Mouse (Mus musculus) limb, embryonic 15.5 days (tissue): ENCODE measurements around the gene Mrps12. TPM values are rescaled to one million over a fixed set of nuclear protein-coding genes. Genes with fewer than 3 reads are reported as not detected.

Experiments used
- ATAC-seq: fragments of 200-750 bp; cut with Nextera tagmentation; 2 replicates; pipeline ENCODE4 v1.8.0; 2017; ENCODE audit warnings: low read depth, moderate TSS enrichment; ENCODE audit not compliant: insufficient number of reproducible peaks, low FRiP score, low TSS enrichment
- H3K27ac ChIP-seq: fragments of 300-500 bp; sonication (generic); 2 replicates; pipeline ENCODE4 v1.5.1; 2015; ENCODE audit warnings: moderate library complexity, mild to moderate bottlenecking, inconsistent platforms
- H3K27me3 ChIP-seq: fragments of 300-500 bp; sonication (generic); 2 replicates; pipeline ENCODE4 v1.6.1; 2015; ENCODE audit warnings: inconsistent platforms
- H3K36me3 ChIP-seq: fragments of 300-500 bp; sonication (generic); 2 replicates; pipeline ENCODE4 v1.6.1; 2015; ENCODE audit warnings: inconsistent platforms
- H3K4me1 ChIP-seq: fragments of 300-500 bp; sonication (generic); 2 replicates; pipeline ENCODE4 v1.6.1; 2015; ENCODE audit warnings: inconsistent platforms
- H3K4me2 ChIP-seq: fragments of 300-500 bp; sonication (generic); 2 replicates; pipeline ENCODE4 v1.6.1; 2015; ENCODE audit warnings: mild to moderate bottlenecking, inconsistent platforms
- H3K4me3 ChIP-seq: fragments of 300-500 bp; sonication (generic); 2 replicates; pipeline ENCODE4 v1.5.1; 2015; ENCODE audit warnings: mild to moderate bottlenecking, inconsistent platforms
- H3K9ac ChIP-seq: fragments of 300-500 bp; sonication (generic); 2 replicates; pipeline ENCODE4 v1.6.1; 2015; ENCODE audit warnings: inconsistent platforms
- H3K9me3 ChIP-seq: fragments of 300-500 bp; sonication (generic); 2 replicates; pipeline ENCODE4 v1.6.1; 2016; ENCODE audit warnings: inconsistent platforms
- WGBS: fragments of 180-500 bp; shearing (Covaris S2); methylation state at CpG from one replicate; pipeline ENCODE4 v1.1.7; 2015; 5-methylcytosine and 5-hydroxymethylcytosine counted together
- polyA plus RNA-seq: library from polyadenylated mRNA; unstranded; fragments of >200 nt; fragmentation: Nextera tagmentation; extraction: Ambion mirVana; gene quantifications from 2 replicates; pipeline ENCODE4 v1.2.1, GENCODE M21; 2015

Gene Mrps12
- polyA plus RNA-seq, 1 experiment from 2014 or later = 125 TPM

DNA sequence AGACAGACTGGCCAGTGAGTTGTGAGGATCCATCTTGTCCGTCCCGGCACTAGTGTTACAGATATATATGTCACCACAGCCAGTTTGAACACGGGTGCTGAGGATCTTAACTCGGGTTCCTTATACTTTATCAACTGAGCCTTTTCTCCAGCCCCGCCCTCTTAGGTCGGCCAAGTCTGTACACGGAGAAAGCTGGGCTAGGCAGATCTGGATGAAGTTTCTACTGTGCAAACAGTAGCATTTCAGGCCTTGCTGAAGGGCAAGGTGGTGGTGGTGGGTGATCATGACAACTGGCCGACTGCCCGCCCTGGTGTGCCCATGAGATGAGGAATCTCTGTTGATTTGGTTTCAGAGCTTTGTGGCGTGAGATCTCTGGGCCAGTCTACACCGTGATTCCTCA, 44.3 kb downstream of the Mrps12 start:
- Histone ChIP-seq H3K4me2 (no peak overlapping the region), H3K4me1 (peaks cover 17% of the 10 kb centered on the region), H3K4me3 (no peak overlapping the region), H3K36me3 (no peaks in the 10 kb centered on the region), H3K9ac (no peak overlapping the region), H3K27ac (no peak overlapping the region), H3K9me3 (no peaks in the 10 kb centered on the region), H3K27me3 (no peaks in the 10 kb centered on the region)
- 88% methylated on average over 11 of the region's 11 CpGs for WGBS
- no peak for ATAC-seq

GRCm38 (mm10) chr7:28694966-28695511, 46.6 kb downstream of the Mrps12 start:
- H3K9ac ChIP-seq = no peak overlapping the region
- no peaks in the 10 kb centered on the region for H3K9me3 ChIP-seq
- H3K4me1 ChIP-seq = peaks cover 17% of the 10 kb centered on the region
- ATAC-seq = no peak
- H3K4me3 ChIP-seq = no peak overlapping the region
- no peaks in the 10 kb centered on the region for H3K36me3 ChIP-seq
- H3K4me2 ChIP-seq = no peak overlapping the region
- H3K27me3 ChIP-seq = no peaks in the 10 kb centered on the region
- WGBS = 59% methylated on average over 8 of the region's 8 CpGs
- no peak overlapping the region for H3K27ac ChIP-seq

DNA sequence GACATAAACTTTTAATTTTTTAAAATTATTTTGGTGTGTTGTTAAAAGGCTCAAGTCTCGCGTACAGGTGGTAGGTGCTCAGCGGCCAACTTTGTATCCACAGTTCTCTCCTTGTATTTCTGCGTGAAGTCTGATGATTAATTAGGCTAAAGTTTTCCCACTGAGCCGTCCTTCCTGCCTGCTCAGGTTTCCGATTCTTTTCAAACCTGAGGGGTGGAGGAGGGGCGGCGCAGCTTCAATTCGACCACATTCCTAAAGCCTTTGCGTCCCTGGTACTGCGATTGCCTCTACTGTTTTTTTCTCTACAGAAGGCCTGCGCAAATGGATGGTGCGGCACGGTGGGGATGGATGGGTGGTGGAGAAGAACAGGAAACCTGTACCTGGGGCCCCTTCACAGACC, 47.2 kb downstream of the Mrps12 start:
- no peak overlapping the region for H3K27ac ChIP-seq
- peaks cover 17% of the 10 kb centered on the region for H3K4me1 ChIP-seq
- no peaks in the 10 kb centered on the region for H3K9me3 ChIP-seq
- no peaks in the 10 kb centered on the region for H3K36me3 ChIP-seq
- ATAC-seq = no peak
- no peak overlapping the region for H3K4me3 ChIP-seq
- H3K27me3 ChIP-seq = no peaks in the 10 kb centered on the region
- H3K9ac ChIP-seq = no peak overlapping the region
- 8% methylated on average over 14 of the region's 14 CpGs for WGBS
- no peak overlapping the region for H3K4me2 ChIP-seq

- no peaks in the 10 kb centered on the region for H3K27me3 ChIP-seq
- peak overlapping the region; percentile 35 for H3K9ac ChIP-seq
- peaks cover 17% of the 10 kb centered on the region for H3K4me1 ChIP-seq
- peak; percentile 80 for ATAC-seq
- 4% methylated on average over 38 of the region's 38 CpGs for WGBS
- peak overlapping the region; percentile 86 for H3K4me2 ChIP-seq
- H3K4me3 ChIP-seq = peak overlapping the region; percentile 56
- H3K36me3 ChIP-seq = no peaks in the 10 kb centered on the region
- no peaks in the 10 kb centered on the region for H3K9me3 ChIP-seq
- peak overlapping the region; percentile 43; the same call in 1 of the 2 replicates for H3K27ac ChIP-seq
Observed at GRCm38 (mm10) chr7:28693321-28693966, 48.2 kb downstream of the Mrps12 start.

GRCm38 (mm10) chr7:28692545-28693320, 48.9 kb downstream of the Mrps12 start, which contains the start of gene Fbxo27:
TSS of gene Fbxo27 (plus strand) at chr7:28692849.
- H3K4me2 ChIP-seq = peak within 1 kb of the TSS; percentile 86
- H3K27me3 ChIP-seq = no peaks in the 10 kb centered on the region
- 38% methylated on average over 30 of the region's 30 CpGs for WGBS
- peak within 1 kb of the TSS; percentile 35 for H3K9ac ChIP-seq
- peak within 1 kb of the TSS; percentile 43; the same call in 1 of the 2 replicates for H3K27ac ChIP-seq
- no peak for ATAC-seq
- no peaks in the 10 kb centered on the region for H3K9me3 ChIP-seq
- no peaks in the 10 kb centered on the region for H3K36me3 ChIP-seq
- peaks cover 17% of the 10 kb centered on the region for H3K4me1 ChIP-seq
- H3K4me3 ChIP-seq = peak within 1 kb of the TSS; percentile 56

GRCm38 (mm10) chr7:28691075-28691474, 50.5 kb downstream of the Mrps12 start:
- Histone ChIP-seq H3K4me3 (no peak overlapping the region), H3K27ac (no peak overlapping the region), H3K27me3 (no peaks in the 10 kb centered on the region), H3K9ac (no peak overlapping the region), H3K36me3 (no peaks in the 10 kb centered on the region), H3K9me3 (no peaks in the 10 kb centered on the region), H3K4me1 (peaks cover 17% of the 10 kb centered on the region), H3K4me2 (no peak overlapping the region)
- WGBS = 55% methylated on average over 7 of the region's 7 CpGs
- no peak for ATAC-seq

Other genes with a start within 250 kb of the Mrps12 start
- not detected in 2 replicates for gene Ifnl2, start 231.4 kb downstream of the Mrps12 start, polyA plus RNA-seq
- not detected in 2 replicates for gene Ifnl3, start 219.0 kb downstream of the Mrps12 start, polyA plus RNA-seq
- not detected in 2 replicates for gene Sycn, start 200.9 kb downstream of the Mrps12 start, polyA plus RNA-seq
- 1.6 and 2.3 TPM in 2 replicates for gene Nccrp1, start 194.6 kb downstream of the Mrps12 start, polyA plus RNA-seq
- 26.3 and 28.3 TPM in 2 replicates for gene Samd4b, start 143.7 kb downstream of the Mrps12 start, polyA plus RNA-seq
- 33.7 and 34.9 TPM in 2 replicates for gene Pak4, start 143.6 kb downstream of the Mrps12 start, polyA plus RNA-seq
- gene Acp7, start 110.5 kb downstream of the Mrps12 start, polyA plus RNA-seq = 1.8 and 1.9 TPM in 2 replicates
- gene Fbxo27, start 49.0 kb downstream of the Mrps12 start, polyA plus RNA-seq = 6.2 and 7.2 TPM in 2 replicates
- 27.2 and 37.3 TPM in 2 replicates for gene Fbxo17, start 25.0 kb downstream of the Mrps12 start, polyA plus RNA-seq
- gene Sars2, start 172 bp upstream of the Mrps12 start, polyA plus RNA-seq = 20.1 and 24.1 TPM in 2 replicates
- gene Ccer2, start 14.4 kb upstream of the Mrps12 start, polyA plus RNA-seq = 0.82 and 1.9 TPM in 2 replicates
- 79.8 and 96.9 TPM in 2 replicates for gene Sirt2, start 24.9 kb upstream of the Mrps12 start, polyA plus RNA-seq
- gene Nfkbib, start 25.7 kb upstream of the Mrps12 start, polyA plus RNA-seq = 41.5 and 49.2 TPM in 2 replicates
- 4.7 and 5.6 TPM in 2 replicates for gene Rinl, start 47.1 kb upstream of the Mrps12 start, polyA plus RNA-seq
- 201 and 221 TPM in 2 replicates for gene Hnrnpl, start 66.7 kb upstream of the Mrps12 start, polyA plus RNA-seq
- gene Ech1, start 83.4 kb upstream of the Mrps12 start, polyA plus RNA-seq = 217 and 232 TPM in 2 replicates
- 11.6 and 13.8 TPM in 2 replicates for gene Lgals4, start 92.0 kb upstream of the Mrps12 start, polyA plus RNA-seq
- 171 and 257 TPM in 2 replicates for gene Lgals7, start 122.0 kb upstream of the Mrps12 start, polyA plus RNA-seq
- gene Capn12, start 139.6 kb upstream of the Mrps12 start, polyA plus RNA-seq = 0.97 and 1.3 TPM in 2 replicates
- 347 and 359 TPM in 2 replicates for gene Actn4, start 220.5 kb upstream of the Mrps12 start, polyA plus RNA-seq
- 372 and 387 TPM in 2 replicates for gene Eif3k, start 240.0 kb upstream of the Mrps12 start, polyA plus RNA-seq
- gene Map4k1, start 240.2 kb upstream of the Mrps12 start, polyA plus RNA-seq = 7.2 and 7.6 TPM in 2 replicates